Mouse (Mus musculus) kidney, adult 2 months (tissue): ENCODE data around the gene Ksr1.

Experiments
- CTCF ChIP-seq: fragments of 200-500 bp; conservative IDR thresholded peaks from 2 replicates; pipeline ENCODE4 v1.5.1; 2011; ENCODE audit warnings: low read depth, mild to moderate bottlenecking, control low read depth, low read length, moderate library complexity, mixed read lengths; ENCODE audit not compliant: insufficient read depth, insufficient read length
- POLR2A ChIP-seq: fragments of 200-500 bp; IDR thresholded peaks from one replicate; pipeline ENCODE4 v1.6.1; 2011; ENCODE audit warnings: low read depth, low read length, control low read depth

- TF ChIP-seq POLR2A (no peak), CTCF (no peak)
Observed at GRCm38 (mm10) chr11:79008007-79008775, 138.0 kb downstream of the Ksr1 start.
